ENCODE assay signal across 8 mouse cellular contexts in genomic region chr13:71958651-71959050, GRCm38 (mm10). TPM values are rescaled to one million over a fixed set of nuclear protein-coding genes. Genes with fewer than 3 reads are reported as not detected.
A peak's percentile ranks its signal among the peaks of the same experiment; 100 is the strongest.
DNase-seq lines count a peak whose midpoint lies in the region; ATAC-seq and TF ChIP-seq lines count a peak whose summit lies in the region.

No protein-coding gene starts in this region.

- H3K36me3 ChIP-seq in embryonic facial prominence, embryonic 14.5 days (ENCODE audit: control insufficient read depth, insufficient read depth, low read length), result no peaks in the 10 kb centered on the region
- H3K36me3 ChIP-seq in lung, postnatal 0 days (ENCODE audit: insufficient read depth, low read length), result no peaks in the 10 kb centered on the region

- H3K4me2 ChIP-seq in embryonic facial prominence, embryonic 14.5 days (ENCODE audit: low read depth, low read length), result peak overlapping the region; percentile 81
- H3K4me2 ChIP-seq in lung, postnatal 0 days (replicated peaks; ENCODE audit: low read depth, low read length), result peak overlapping the region; percentile 52

- peaks cover 79% of the 10 kb centered on the region for H3K27me3 ChIP-seq in embryonic facial prominence, embryonic 14.5 days (replicated peaks; ENCODE audit: control insufficient read depth, insufficient read depth, low read length)
- peaks cover 38% of the 10 kb centered on the region for H3K27me3 ChIP-seq in lung, postnatal 0 days (replicated peaks; ENCODE audit: insufficient read depth, low read length)

- no peak for ATAC-seq in embryonic facial prominence, embryonic 14.5 days (ENCODE audit: low read depth)
- no peak for ATAC-seq in lung, postnatal 0 days
- no peak for ATAC-seq in granulocyte monocyte progenitor cell, adult 5-6 weeks (replicated peaks; ENCODE audit: poor library complexity, severe bottlenecking)

- H3K4me3 ChIP-seq in embryonic facial prominence, embryonic 14.5 days (ENCODE audit: low read depth, low read length), result peak overlapping the region; percentile 57
- peak overlapping the region; percentile 63 for H3K4me3 ChIP-seq in lung, postnatal 0 days (ENCODE audit: low read depth, low read length)

- H3K27ac ChIP-seq in embryonic facial prominence, embryonic 14.5 days (replicated peaks; ENCODE audit: low read depth, low read length), result no peak overlapping the region
- peak overlapping the region; percentile 89; the same call in 1 of the 2 replicates for H3K27ac ChIP-seq in lung, postnatal 0 days (ENCODE audit: low read length)

- TF ChIP-seq EP300 in lung, postnatal 0 days (IDR thresholded peaks at IDR 0.05), result no peak

- DNase-seq in heart, adult 11 months, result peak; percentile 60
- no peak for DNase-seq in heart, adult 18-20 months
- peak; percentile 65 for DNase-seq in 3134 (ENCODE audit: extremely low read depth, insufficient read length, low spot score)
- DNase-seq in embryonic facial prominence, embryonic 14.5 days (ENCODE audit: low spot score), result peak; percentile 39
- no peak for DNase-seq in lung, postnatal 0 days (ENCODE audit: low spot score)
- no peak for DNase-seq in urinary bladder, postnatal 4 days (ENCODE audit: low spot score in 2 of 2)
- no peak for DNase-seq in yolk sac, embryonic 10.5 days (ENCODE audit: low spot score)

- TF ChIP-seq CTCF in lung, postnatal 0 days (IDR thresholded peaks at IDR 0.05), result no peak

- WGBS in embryonic facial prominence, embryonic 14.5 days, result under 1% methylated on average over 13 of the region's 16 CpGs
- WGBS in lung, postnatal 0 days, result 4% methylated on average over 16 of the region's 16 CpGs

- peak overlapping the region; percentile 60; the same call in 1 of the 2 replicates for H3K9ac ChIP-seq in embryonic facial prominence, embryonic 14.5 days (ENCODE audit: low read depth, low read length)
- H3K9ac ChIP-seq in lung, postnatal 0 days (replicated peaks; ENCODE audit: low read depth), result peak overlapping the region; percentile 44; the same call in 1 of the 2 replicates

- no peaks in the 10 kb centered on the region; the same call in 1 of the 2 replicates for H3K4me1 ChIP-seq in embryonic facial prominence, embryonic 14.5 days (ENCODE audit: control insufficient read depth, insufficient read depth, low read length)
- no peaks in the 10 kb centered on the region for H3K4me1 ChIP-seq in lung, postnatal 0 days (ENCODE audit: insufficient read depth, low read depth, low read length)

- no peaks in the 10 kb centered on the region for H3K9me3 ChIP-seq in embryonic facial prominence, embryonic 14.5 days (ENCODE audit: control insufficient read depth, low read length)
- no peaks in the 10 kb centered on the region for H3K9me3 ChIP-seq in lung, postnatal 0 days (ENCODE audit: low read length)

RNA-seq across cellular contexts. Expression of gene Irx1, which starts 4.9 kb away (rescaled TPM):
- total RNA-seq in heart, adult 18-20 months (2021), result 1 to 10 TPM; 5.1 to 5.6 TPM
- polyA plus RNA-seq in embryonic facial prominence, embryonic 14.5 days (2014; fragmentation: Nextera tagmentation; extraction: Ambion mirVana), result 3.8 and 4.0 TPM in 2 replicates
- polyA plus RNA-seq in lung, postnatal 0 days (2015; fragmentation: Nextera tagmentation; extraction: Ambion mirVana), result 19.3 and 20.6 TPM in 2 replicates
- total RNA-seq in granulocyte monocyte progenitor cell, adult 5-6 weeks (2014; fragmentation: Nextera tagmentation), result not detected in 2 replicates
- not detected in 2 replicates for total RNA-seq in granulocyte monocyte progenitor cell, adult 5-6 weeks (2017)

Comparison
In these comparisons a context has a peak if more than half of its experiments do, and no peak if none do; other contexts are left out.
1. DNase-seq: peak in heart, adult 11 months (single experiment), 3134 (single experiment) and embryonic facial prominence, embryonic 14.5 days (single experiment); none in heart, adult 18-20 months (0 of 2), lung, postnatal 0 days (single experiment), urinary bladder, postnatal 4 days (0 of 2) and yolk sac, embryonic 10.5 days (single experiment).
2. RNA of gene Irx1, which starts 4.9 kb away (total RNA-seq): 5.1 to 5.6 TPM in heart, adult 18-20 months; not detected in granulocyte monocyte progenitor cell, adult 5-6 weeks; every median in the first group is over 4 times any median in the second.